ENCODE assay signal across 10 mouse cellular contexts in the genomic region with DNA sequence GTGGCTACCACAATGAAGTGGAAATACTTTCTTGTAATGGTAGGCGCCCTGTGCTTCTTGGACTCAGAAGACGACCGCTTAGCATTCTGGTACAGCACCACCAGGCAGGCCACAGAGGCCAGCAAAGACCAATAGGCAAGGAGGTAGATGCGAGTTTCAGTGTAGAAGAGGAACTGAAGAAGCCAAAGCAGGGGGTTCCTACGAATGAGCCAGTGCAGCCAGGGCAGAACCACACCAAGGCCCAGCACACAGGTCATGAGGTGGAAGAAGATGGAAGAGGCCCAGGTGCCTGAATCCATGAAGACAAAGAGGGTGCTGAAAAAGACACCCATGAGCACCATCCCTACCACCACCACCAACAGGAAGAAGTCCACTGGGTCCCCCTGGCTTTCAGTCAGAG. TPM values are rescaled to one million over a fixed set of nuclear protein-coding genes. Genes with fewer than 3 reads are reported as not detected.
A peak's percentile ranks its signal among the peaks of the same experiment; 100 is the strongest.
DNase-seq lines count a peak whose midpoint lies in the region; ATAC-seq and TF ChIP-seq lines count a peak whose summit lies in the region.
"Had no signal": no experiment of that assay in that cellular context is flagged by ENCODE, and none has a peak within 500 bp of the region (broad histone marks: within the 10 kb centered on the region; RNA-seq: fewer than 3 reads in every experiment).

No protein-coding gene starts in this region.

- peaks cover 4% of the 10 kb centered on the region; the same call in 1 of the 2 replicates for H3K36me3 ChIP-seq in kidney, embryonic 14.5 days (ENCODE audit: control insufficient read depth, insufficient read depth, low read length)
- 0 out of 2 replicates have a peak, but pooled peaks cover 5% of the 10 kb centered on the region for H3K36me3 ChIP-seq in intestine, embryonic 15.5 days
- H3K36me3 ChIP-seq in neural tube, embryonic 12.5 days: peaks cover 3% of the 10 kb centered on the region; the same call in 1 of the 2 replicates

- ATAC-seq in kidney, embryonic 14.5 days (ENCODE audit: low FRiP score, low TSS enrichment): no peak
- ATAC-seq in intestine, embryonic 15.5 days: no peak
- no peak for ATAC-seq in neural tube, embryonic 12.5 days (ENCODE audit: low FRiP score, low read depth)

- WGBS in kidney, embryonic 14.5 days: 97% methylated on average over 5 of the region's 5 CpGs
- WGBS in intestine, embryonic 15.5 days: 87% methylated on average over 5 of the region's 5 CpGs
- WGBS in neural tube, embryonic 12.5 days: 89% methylated on average over 5 of the region's 5 CpGs

- intact Hi-C loops in left cerebral cortex, postnatal 4 days (cut with DNase I): no loop called here

- DNase-seq in kidney, adult 11 months: no peak
- DNase-seq in thymus, postnatal 10 days (ENCODE audit: low spot score in 2 of 2): no peak
- DNase-seq in left cerebral cortex, postnatal 4 days: no peak
- DNase-seq in thymus, postnatal 14 days: no peak

- TF ChIP-seq POLR2A in cortical plate, adult 2 months (IDR thresholded peaks at IDR 0.05; ENCODE audit: extremely low read depth, insufficient read depth, low read length): no peak

- peak overlapping the region; percentile 78 for H3K4me3 ChIP-seq in kidney, embryonic 14.5 days (ENCODE audit: low read length)
- peak overlapping the region; percentile 83; the same call in 1 of the 2 replicates for H3K4me3 ChIP-seq in cortical plate, adult 2 months (ENCODE audit: insufficient read depth, low read length)
- peak overlapping the region; percentile 93 for H3K4me3 ChIP-seq in intestine, embryonic 15.5 days (replicated peaks)
- H3K4me3 ChIP-seq in neural tube, embryonic 12.5 days: peak overlapping the region; percentile 96; the same call in 1 of the 2 replicates

- peak overlapping the region; percentile 63 for H3K4me2 ChIP-seq in kidney, embryonic 14.5 days (replicated peaks; ENCODE audit: low read depth, low read length)
- H3K4me2 ChIP-seq in intestine, embryonic 15.5 days (replicated peaks): peak overlapping the region; percentile 94
- H3K4me2 ChIP-seq in neural tube, embryonic 12.5 days (replicated peaks): peak overlapping the region; percentile 98

- no peak for TF ChIP-seq CTCF in cortical plate, adult 2 months (IDR thresholded peaks at IDR 0.05; ENCODE audit: extremely low read depth, insufficient read depth, low read length)

- H3K27ac ChIP-seq in kidney, embryonic 14.5 days (ENCODE audit: low read depth, low read length): no peak overlapping the region
- H3K27ac ChIP-seq in cortical plate, adult 2 months (ENCODE audit: insufficient read depth, low read length): no peak overlapping the region
- H3K27ac ChIP-seq in intestine, embryonic 15.5 days: no peak overlapping the region
- H3K27ac ChIP-seq in neural tube, embryonic 12.5 days: no peak overlapping the region

- no peaks in the 10 kb centered on the region for H3K27me3 ChIP-seq in kidney, embryonic 14.5 days (ENCODE audit: control insufficient read depth, insufficient read depth, low read length)
- H3K27me3 ChIP-seq in intestine, embryonic 15.5 days (replicated peaks): no peaks in the 10 kb centered on the region
- H3K27me3 ChIP-seq in neural tube, embryonic 12.5 days (replicated peaks): no peaks in the 10 kb centered on the region

- H3K4me1 ChIP-seq in kidney, embryonic 14.5 days (ENCODE audit: control insufficient read depth, insufficient read depth, low read length): peaks cover 17% of the 10 kb centered on the region
- peaks cover 4% of the 10 kb centered on the region; the same call in 1 of the 2 replicates for H3K4me1 ChIP-seq in cortical plate, adult 2 months (ENCODE audit: control insufficient read depth, insufficient read depth, low read length)
- peaks cover 18% of the 10 kb centered on the region for H3K4me1 ChIP-seq in intestine, embryonic 15.5 days (replicated peaks)
- H3K4me1 ChIP-seq in neural tube, embryonic 12.5 days: peaks cover 23% of the 10 kb centered on the region

- H3K9me3 ChIP-seq in kidney, embryonic 14.5 days (ENCODE audit: control insufficient read depth, low read length): no peaks in the 10 kb centered on the region
- no peaks in the 10 kb centered on the region for H3K9me3 ChIP-seq in intestine, embryonic 15.5 days
- no peaks in the 10 kb centered on the region for H3K9me3 ChIP-seq in neural tube, embryonic 12.5 days

- peak overlapping the region; percentile 87; the same call in 1 of the 2 replicates for H3K9ac ChIP-seq in kidney, embryonic 14.5 days (ENCODE audit: low read depth, low read length)
- peak overlapping the region; percentile 71 for H3K9ac ChIP-seq in intestine, embryonic 15.5 days
- 0 out of 2 replicates have a peak overlapping the region, but pooled peaks have one; percentile 88 for H3K9ac ChIP-seq in neural tube, embryonic 12.5 days

RNA-seq across cellular contexts. Expression of gene Dolk, which starts 1.1 kb away (rescaled TPM):
- 25.2 and 34.4 TPM in 2 replicates for polyA plus RNA-seq in kidney, embryonic 14.5 days (2014; fragmentation: Nextera tagmentation; extraction: Ambion mirVana)
- 16.7 and 16.9 TPM in 2 replicates for polyA plus RNA-seq in cortical plate, adult 2 months (2012; rRNA removed)
- 28.8 and 34.4 TPM in 2 replicates for polyA plus RNA-seq in intestine, embryonic 15.5 days (2015; fragmentation: Nextera tagmentation; extraction: Ambion mirVana)
- polyA plus RNA-seq in neural tube, embryonic 12.5 days (2016; fragmentation: Nextera tagmentation; extraction: Ambion mirVana): 27.5 and 28.8 TPM in 2 replicates
- 10 to 100 TPM; 18.7 to 21.6 TPM for total RNA-seq in left cerebral cortex, postnatal 4 days (2021)

RNA-seq across cellular contexts. Expression of gene Nup188, which starts 1.2 kb away (rescaled TPM):
- polyA plus RNA-seq in kidney, embryonic 14.5 days (2014; fragmentation: Nextera tagmentation; extraction: Ambion mirVana): 35.2 and 54.4 TPM in 2 replicates
- polyA plus RNA-seq in cortical plate, adult 2 months (2012; rRNA removed): 15.7 and 16.5 TPM in 2 replicates
- polyA plus RNA-seq in intestine, embryonic 15.5 days (2015; fragmentation: Nextera tagmentation; extraction: Ambion mirVana): 29.1 and 29.4 TPM in 2 replicates
- polyA plus RNA-seq in neural tube, embryonic 12.5 days (2016; fragmentation: Nextera tagmentation; extraction: Ambion mirVana): 26.4 and 34.4 TPM in 2 replicates
- total RNA-seq in left cerebral cortex, postnatal 4 days (2021): 10 to 100 TPM; 36.6 to 42.0 TPM

RNA-seq across cellular contexts. Expression of gene Gm28038, which starts 4.2 kb away (rescaled TPM):
- not detected in 2 replicates for polyA plus RNA-seq in kidney, embryonic 14.5 days (2014; fragmentation: Nextera tagmentation; extraction: Ambion mirVana)
- not detected in 2 replicates for polyA plus RNA-seq in cortical plate, adult 2 months (2012; rRNA removed)
- polyA plus RNA-seq in intestine, embryonic 15.5 days (2015; fragmentation: Nextera tagmentation; extraction: Ambion mirVana): not detected in 2 replicates
- polyA plus RNA-seq in neural tube, embryonic 12.5 days (2016; fragmentation: Nextera tagmentation; extraction: Ambion mirVana): not detected in 2 replicates
- total RNA-seq in left cerebral cortex, postnatal 4 days (2021): not detected
- polyA plus RNA-seq: thymus, postnatal 0 days had no signal

RNA-seq across cellular contexts. Expression of gene Phyhd1, which starts 19.0 kb away (rescaled TPM):
- 7.7 and 11.5 TPM in 2 replicates for polyA plus RNA-seq in kidney, embryonic 14.5 days (2014; fragmentation: Nextera tagmentation; extraction: Ambion mirVana)
- 32.2 and 34.1 TPM in 2 replicates for polyA plus RNA-seq in cortical plate, adult 2 months (2012; rRNA removed)
- polyA plus RNA-seq in intestine, embryonic 15.5 days (2015; fragmentation: Nextera tagmentation; extraction: Ambion mirVana): 9.8 and 11.5 TPM in 2 replicates
- 3.8 and 4.2 TPM in 2 replicates for polyA plus RNA-seq in neural tube, embryonic 12.5 days (2016; fragmentation: Nextera tagmentation; extraction: Ambion mirVana)
- total RNA-seq in left cerebral cortex, postnatal 4 days (2021): 10 to 100 TPM; 17.1 to 19.3 TPM
- total RNA-seq: megakaryocyte-erythroid progenitor cell, adult 5-6 weeks had no signal

RNA-seq across cellular contexts. Expression of gene Gm28035, which starts 44.6 kb away (rescaled TPM):
- 0.07 and 0.26 TPM in 2 replicates for polyA plus RNA-seq in kidney, embryonic 14.5 days (2014; fragmentation: Nextera tagmentation; extraction: Ambion mirVana)
- 17.7 and 18.5 TPM in 2 replicates for polyA plus RNA-seq in cortical plate, adult 2 months (2012; rRNA removed)
- polyA plus RNA-seq in intestine, embryonic 15.5 days (2015; fragmentation: Nextera tagmentation; extraction: Ambion mirVana): 0.21 and 0.29 TPM in 2 replicates
- 0.17 and 0.34 TPM in 2 replicates for polyA plus RNA-seq in neural tube, embryonic 12.5 days (2016; fragmentation: Nextera tagmentation; extraction: Ambion mirVana)
- total RNA-seq in left cerebral cortex, postnatal 4 days (2021): 10 to 100 TPM in 1 of 2 experiments, 1 to 10 TPM in 1; 7.7 to 10.5 TPM
